Mouse (Mus musculus): ENCODE data around the gene Nostrin. TPM values are rescaled to one million over a fixed set of nuclear protein-coding genes. Genes with fewer than 3 reads are reported as not detected.

Nostrin gene
- polyA plus RNA-seq, 1 experiment from 2014 or later, result 24.1 TPM

DNA sequence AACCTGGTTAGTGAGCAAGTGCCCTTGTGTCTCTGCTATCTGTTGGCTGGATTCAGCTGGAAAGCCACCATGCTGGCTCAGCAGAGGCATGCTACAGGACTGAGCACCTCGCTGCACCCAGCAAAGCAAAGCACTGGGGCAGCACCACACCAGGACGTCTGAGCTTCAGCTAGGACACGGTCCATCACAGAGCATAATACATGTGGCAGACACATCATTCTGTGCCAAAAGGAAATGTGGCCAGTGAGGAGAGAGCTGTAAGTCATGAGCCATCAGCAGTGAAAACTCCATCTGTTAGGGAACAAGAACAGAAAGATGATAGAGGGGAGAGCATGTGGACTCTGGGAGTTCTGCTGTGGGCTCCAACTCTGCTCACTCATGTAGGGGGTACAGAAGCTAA, 19.7 kb upstream of the Nostrin start:
- WGBS (ENCODE audit: missing documents), result 100% methylated on average over 2 of the region's 3 CpGs
- Histone ChIP-seq H3K36me3 (ENCODE audit: inconsistent target) (peaks cover 38% of the 10 kb centered on the region), H3K27ac (no peak overlapping the region), H3K4me3 (ENCODE audit: inconsistent target) (no peak overlapping the region), H3K79me2 (ENCODE audit: inconsistent target) (no peaks in the 10 kb centered on the region)

DNA sequence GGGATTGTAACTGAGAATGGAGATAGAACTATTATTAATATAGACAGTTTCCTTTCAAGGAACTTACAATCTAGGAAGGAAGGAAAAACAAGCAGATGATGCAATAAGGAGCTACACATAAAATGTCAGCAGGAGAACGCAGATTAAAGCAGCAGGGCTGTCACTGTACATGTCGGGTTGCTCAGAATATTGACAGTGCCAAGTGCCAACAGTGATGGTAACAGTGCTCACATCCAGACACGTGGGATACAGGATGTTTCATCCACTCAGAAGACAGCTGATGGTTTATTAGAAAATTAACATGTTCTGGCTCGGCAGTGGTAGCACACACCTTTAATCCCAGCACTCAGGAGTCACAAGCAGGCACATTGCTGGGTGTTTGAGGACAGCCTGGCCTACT, 18.8 kb upstream of the Nostrin start:
- peaks cover 30% of the 10 kb centered on the region for H3K36me3 ChIP-seq (ENCODE audit: inconsistent target)
- WGBS (ENCODE audit: missing documents), result 81% methylated on average over 4 of the region's 4 CpGs
- no peaks in the 10 kb centered on the region for H3K79me2 ChIP-seq (ENCODE audit: inconsistent target)
- no peak overlapping the region for H3K27ac ChIP-seq
- no peak overlapping the region for H3K4me3 ChIP-seq (ENCODE audit: inconsistent target)

DNA sequence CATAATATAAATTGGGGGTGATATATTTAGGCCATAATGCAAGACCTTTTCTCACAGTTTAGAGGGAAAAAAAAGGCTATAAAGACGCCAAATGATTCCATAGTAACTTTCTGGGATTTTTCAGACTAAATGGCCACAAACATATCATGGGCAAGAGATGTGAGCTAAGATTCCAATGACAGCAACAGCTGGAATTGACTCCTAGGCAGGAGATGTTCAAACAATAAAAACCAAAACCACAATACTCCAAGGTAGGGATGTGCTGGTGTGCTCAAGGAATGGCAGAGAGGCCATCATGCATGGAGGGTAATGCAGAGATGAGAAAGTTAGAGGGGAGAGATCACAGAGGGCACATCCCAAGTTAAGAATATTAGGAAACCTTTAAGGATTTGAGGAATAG, 16.6 kb upstream of the Nostrin start:
- Histone ChIP-seq H3K79me2 (ENCODE audit: inconsistent target) (no peaks in the 10 kb centered on the region), H3K36me3 (ENCODE audit: inconsistent target) (peaks cover 8% of the 10 kb centered on the region; the same call in 1 of the 2 replicates), H3K4me3 (ENCODE audit: inconsistent target) (no peak overlapping the region), H3K27ac (no peak overlapping the region)
- 100% methylated on average over 1 of the region's 1 CpGs for WGBS (ENCODE audit: missing documents)

DNA sequence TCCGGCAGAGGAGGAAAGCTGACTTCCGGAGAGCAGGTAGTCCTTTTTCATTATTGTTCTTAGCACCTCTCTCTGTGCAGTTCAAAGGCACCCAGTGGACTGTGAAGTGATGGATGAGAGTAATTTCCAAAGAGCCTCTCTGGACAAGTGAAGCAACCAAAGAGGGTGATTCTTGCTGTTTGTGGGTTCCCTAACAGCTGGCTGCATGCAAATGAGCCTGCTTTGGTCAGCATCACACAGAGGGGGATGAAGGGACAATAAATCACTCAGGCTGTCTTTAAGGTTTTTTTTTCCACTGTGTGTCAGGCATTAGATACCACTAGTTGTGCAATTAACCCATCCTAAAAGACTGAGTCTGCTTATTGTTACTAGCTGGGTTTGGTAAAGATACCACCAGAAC, 15.9 kb upstream of the Nostrin start:
- Histone ChIP-seq H3K36me3 (ENCODE audit: inconsistent target) (0 out of 2 replicates have a peak, but pooled peaks cover under 1% of the 10 kb centered on the region), H3K79me2 (ENCODE audit: inconsistent target) (no peaks in the 10 kb centered on the region), H3K4me3 (ENCODE audit: inconsistent target) (no peak overlapping the region), H3K27ac (no peak overlapping the region)
- 92% methylated on average over 2 of the region's 2 CpGs for WGBS (ENCODE audit: missing documents)

DNA sequence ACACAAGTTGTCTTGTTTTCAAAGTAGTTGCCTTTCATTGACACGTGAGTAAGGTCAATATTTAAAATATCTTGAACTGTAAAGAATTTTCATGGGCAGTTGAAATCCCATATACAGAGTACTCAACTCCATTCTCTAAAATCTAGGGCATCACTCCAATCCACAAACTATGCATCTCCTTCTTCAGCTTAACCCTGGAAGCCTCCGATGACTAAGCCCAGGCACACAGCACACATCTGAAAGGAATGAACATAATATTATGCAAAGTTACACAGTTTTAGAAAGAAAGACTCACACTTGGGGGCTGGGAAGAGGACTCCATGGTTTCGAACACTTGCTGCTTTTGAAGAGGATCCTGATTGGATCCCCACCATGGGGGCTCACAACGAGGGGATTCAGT, 13.9 kb upstream of the Nostrin start:
- H3K4me3 ChIP-seq (ENCODE audit: inconsistent target), result no peak overlapping the region
- WGBS (ENCODE audit: missing documents), result 90% methylated on average over 4 of the region's 4 CpGs

DNA sequence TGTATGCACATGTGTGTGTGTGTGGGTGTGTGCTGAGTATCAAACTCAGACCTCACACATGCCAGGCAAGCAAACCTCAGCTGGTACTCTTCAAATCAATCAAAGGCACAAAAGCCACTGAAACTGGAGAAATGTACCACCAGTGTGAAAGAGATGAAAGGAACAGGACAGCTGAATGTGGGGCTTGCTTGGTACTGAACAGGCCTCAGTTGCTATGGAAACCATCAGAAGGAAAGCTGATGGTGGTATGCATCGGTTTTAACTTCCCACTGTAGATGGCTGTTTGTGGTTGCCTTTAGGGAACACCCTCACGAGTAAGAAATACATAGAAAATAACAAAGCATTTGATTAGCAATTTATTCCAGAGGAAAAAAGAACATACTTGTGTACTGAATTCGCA, 10.2 kb upstream of the Nostrin start:
- no peaks in the 10 kb centered on the region for H3K79me2 ChIP-seq (ENCODE audit: inconsistent target)
- H3K36me3 ChIP-seq (ENCODE audit: inconsistent target), result no peaks in the 10 kb centered on the region
- WGBS (ENCODE audit: missing documents), result 5% methylated on average over 2 of the region's 3 CpGs
- no peak overlapping the region for H3K4me3 ChIP-seq (ENCODE audit: inconsistent target)
- H3K27ac ChIP-seq, result no peak overlapping the region

More for the DNA sequence above, 13.9 kb upstream of the Nostrin start:
- H3K36me3 ChIP-seq (ENCODE audit: inconsistent target), result no peaks in the 10 kb centered on the region
- no peak overlapping the region for H3K27ac ChIP-seq
- no peaks in the 10 kb centered on the region for H3K79me2 ChIP-seq (ENCODE audit: inconsistent target)

DNA sequence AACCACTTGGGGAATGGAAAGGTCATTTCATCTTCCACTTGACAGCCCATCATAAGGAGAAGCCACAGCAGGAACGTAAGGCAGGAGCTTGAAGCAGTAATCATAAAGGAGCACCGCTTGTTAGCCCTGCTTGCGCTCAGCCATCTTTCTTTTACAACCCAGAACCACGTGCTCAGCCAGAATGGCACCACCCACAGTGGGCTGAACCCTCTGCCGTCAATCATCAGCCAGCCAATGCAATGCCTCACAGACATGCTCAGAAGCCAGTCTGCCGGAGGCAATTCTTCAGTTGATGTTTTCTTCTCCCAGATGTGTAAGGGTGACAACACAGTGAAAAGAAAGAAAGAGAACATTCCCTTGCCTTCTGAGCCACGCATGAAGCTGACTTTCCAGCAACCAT, 7.3 kb upstream of the Nostrin start:
- H3K27ac ChIP-seq, result peak overlapping the region; percentile 39
- H3K79me2 ChIP-seq (ENCODE audit: inconsistent target), result no peaks in the 10 kb centered on the region
- no peak overlapping the region for H3K4me3 ChIP-seq (ENCODE audit: inconsistent target)
- H3K36me3 ChIP-seq (ENCODE audit: inconsistent target), result no peaks in the 10 kb centered on the region
- WGBS (ENCODE audit: missing documents), result 77% methylated on average over 7 of the region's 7 CpGs

DNA sequence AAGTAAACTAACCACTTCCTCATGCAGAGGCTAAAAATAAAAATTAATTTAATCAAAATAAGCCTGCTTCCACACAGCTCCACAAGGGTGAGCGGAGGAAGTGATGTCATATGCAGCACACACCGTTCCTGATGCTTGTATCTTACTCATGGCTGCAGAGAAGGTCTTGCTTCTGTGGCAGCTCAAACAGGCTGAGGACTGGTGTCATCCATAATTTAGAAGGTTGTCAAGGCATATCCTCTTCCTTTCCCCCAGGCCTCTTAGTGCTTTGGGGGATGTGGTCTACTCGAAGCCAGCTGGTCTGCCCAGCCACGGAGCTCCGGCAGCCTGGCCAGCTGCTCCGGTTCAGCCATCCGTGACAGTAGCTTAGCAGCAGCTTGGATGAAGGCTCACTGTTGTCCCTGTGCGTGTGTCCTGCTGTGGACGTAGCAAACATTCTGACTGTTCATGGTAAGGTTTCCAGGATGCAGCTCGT, 6.6 kb upstream of the Nostrin start:
- 14% methylated on average over 10 of the region's 10 CpGs for WGBS (ENCODE audit: missing documents)
- no peak overlapping the region; the same call in 1 of the 2 replicates for H3K4me3 ChIP-seq (ENCODE audit: inconsistent target)
- H3K27ac ChIP-seq, result peak overlapping the region; percentile 39

DNA sequence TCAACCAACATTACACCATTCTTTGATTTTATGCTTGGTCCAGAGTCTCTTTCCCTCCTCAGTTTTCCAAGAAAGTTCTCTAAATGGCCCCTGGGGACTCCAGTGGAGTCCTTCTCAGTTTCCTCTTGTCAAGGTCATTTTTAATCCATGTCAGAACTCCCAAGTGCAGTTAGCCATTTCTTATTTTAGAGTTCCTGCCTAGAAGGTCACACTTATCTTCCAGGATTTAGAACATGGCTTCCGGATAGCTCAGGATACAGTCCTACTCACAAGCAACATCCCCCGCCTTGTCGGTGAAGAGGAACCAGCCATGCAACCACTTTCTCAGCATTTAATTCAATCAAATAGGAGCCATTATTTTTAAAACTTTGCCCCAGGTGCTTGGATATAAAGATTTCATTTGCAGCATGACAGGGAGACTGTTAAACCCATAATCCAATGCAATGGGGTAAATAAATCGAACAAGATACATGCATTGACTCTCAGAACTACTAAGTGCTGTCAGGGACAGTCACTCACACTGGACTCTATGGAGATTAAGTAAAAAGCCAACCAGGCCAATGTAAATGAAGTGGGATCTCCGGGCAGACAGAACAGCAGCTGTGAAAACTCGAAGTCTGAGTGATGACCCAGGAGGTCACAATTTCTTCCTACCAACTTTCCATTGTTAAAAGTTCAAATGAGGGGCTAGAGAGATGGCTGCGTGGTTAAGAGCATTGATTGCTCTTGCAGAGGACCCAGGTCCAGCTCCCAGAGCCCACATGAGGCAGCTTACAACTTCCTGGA, 6.0 kb upstream of the Nostrin start:
- H3K36me3 ChIP-seq (ENCODE audit: inconsistent target), result no peaks in the 10 kb centered on the region
- 84% methylated on average over 7 of the region's 7 CpGs for WGBS (ENCODE audit: missing documents)
- H3K79me2 ChIP-seq (ENCODE audit: inconsistent target), result no peaks in the 10 kb centered on the region
- H3K4me3 ChIP-seq (ENCODE audit: inconsistent target), result no peak overlapping the region
- H3K27ac ChIP-seq, result peak overlapping the region; percentile 39

More for the DNA sequence above, 6.6 kb upstream of the Nostrin start:
- H3K36me3 ChIP-seq (ENCODE audit: inconsistent target), result no peaks in the 10 kb centered on the region
- H3K79me2 ChIP-seq (ENCODE audit: inconsistent target), result no peaks in the 10 kb centered on the region

DNA sequence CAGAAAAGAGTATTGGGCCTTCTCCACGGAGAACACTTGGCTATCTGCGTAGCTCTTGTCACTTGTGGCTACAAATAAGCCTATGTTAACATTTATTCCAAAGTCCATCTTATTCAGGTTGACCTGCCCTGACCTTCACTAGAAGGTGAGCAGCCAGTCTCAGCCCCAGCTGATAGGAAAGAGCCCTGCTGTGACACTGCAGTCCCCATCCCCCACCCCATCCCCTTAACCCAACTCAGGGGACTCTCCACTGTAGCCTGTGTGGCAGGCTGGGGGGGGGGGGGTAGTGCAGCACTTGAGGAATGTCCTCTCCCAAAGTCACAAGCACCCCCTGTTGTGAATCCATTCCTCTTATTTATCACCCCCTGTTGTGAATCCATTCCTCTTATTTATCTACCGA, 3.6 kb upstream of the Nostrin start:
- Histone ChIP-seq H3K79me2 (ENCODE audit: inconsistent target) (peaks cover 9% of the 10 kb centered on the region), H3K27ac (no peak overlapping the region), H3K36me3 (ENCODE audit: inconsistent target) (no peaks in the 10 kb centered on the region), H3K4me3 (ENCODE audit: inconsistent target) (no peak overlapping the region)
- WGBS (ENCODE audit: missing documents), result 97% methylated on average over 3 of the region's 3 CpGs

DNA sequence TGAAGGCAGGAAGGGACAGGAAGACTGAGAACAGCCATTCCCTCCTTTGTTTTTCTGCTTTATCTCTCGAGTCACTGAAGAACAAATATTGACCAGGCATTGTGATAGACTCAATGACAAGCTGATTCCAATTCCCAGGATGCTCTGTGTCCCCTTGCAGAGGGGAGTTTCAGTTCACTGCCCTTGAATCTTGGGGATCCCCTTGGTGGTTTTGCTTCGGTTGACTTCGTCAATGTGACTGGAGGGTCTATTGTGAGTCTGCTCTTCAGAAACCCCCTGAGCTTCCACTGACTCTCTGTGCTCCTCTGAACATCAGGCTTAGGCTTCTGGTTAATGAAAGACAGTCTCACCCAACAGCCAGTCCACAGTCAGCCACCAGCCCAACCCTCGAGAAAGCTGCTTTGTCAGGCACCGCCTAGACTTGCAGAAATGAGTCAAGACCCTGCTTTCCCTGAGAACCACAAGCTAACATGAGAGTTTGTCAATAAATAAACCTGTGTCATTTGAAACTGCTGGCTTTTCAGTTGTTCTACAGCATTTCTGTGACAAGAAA, 3.0 kb upstream of the Nostrin start:
- Histone ChIP-seq H3K4me3 (ENCODE audit: inconsistent target) (no peak overlapping the region), H3K79me2 (ENCODE audit: inconsistent target) (peaks cover 14% of the 10 kb centered on the region), H3K36me3 (ENCODE audit: inconsistent target) (no peaks in the 10 kb centered on the region), H3K27ac (no peak overlapping the region)
- 91% methylated on average over 5 of the region's 5 CpGs for WGBS (ENCODE audit: missing documents)

DNA sequence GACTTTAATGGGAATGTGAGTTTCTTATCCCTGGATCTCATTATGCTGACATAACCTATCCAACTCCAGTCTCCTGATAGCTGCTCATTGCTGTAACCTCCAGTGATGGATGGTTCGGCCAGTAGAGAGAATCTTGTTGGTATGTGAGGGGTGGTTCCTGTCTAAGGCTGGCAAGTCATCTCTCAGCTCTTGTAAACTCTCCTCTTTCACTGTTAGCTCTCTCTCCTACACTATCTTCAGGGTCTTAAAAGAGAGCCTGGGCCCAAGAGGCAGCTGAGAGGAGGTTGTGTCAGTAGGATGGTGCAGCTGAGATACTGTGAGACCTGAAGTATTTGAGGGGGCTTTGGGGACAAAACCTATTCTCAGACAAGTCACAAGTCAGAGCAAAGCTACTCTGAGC, 1.4 kb upstream of the Nostrin start:
- Histone ChIP-seq H3K79me2 (ENCODE audit: inconsistent target) (peaks cover 22% of the 10 kb centered on the region), H3K27ac (no peak overlapping the region), H3K4me3 (ENCODE audit: inconsistent target) (no peak overlapping the region), H3K36me3 (ENCODE audit: inconsistent target) (no peaks in the 10 kb centered on the region)
- WGBS (ENCODE audit: missing documents), result 92% methylated on average over 1 of the region's 1 CpGs

DNA sequence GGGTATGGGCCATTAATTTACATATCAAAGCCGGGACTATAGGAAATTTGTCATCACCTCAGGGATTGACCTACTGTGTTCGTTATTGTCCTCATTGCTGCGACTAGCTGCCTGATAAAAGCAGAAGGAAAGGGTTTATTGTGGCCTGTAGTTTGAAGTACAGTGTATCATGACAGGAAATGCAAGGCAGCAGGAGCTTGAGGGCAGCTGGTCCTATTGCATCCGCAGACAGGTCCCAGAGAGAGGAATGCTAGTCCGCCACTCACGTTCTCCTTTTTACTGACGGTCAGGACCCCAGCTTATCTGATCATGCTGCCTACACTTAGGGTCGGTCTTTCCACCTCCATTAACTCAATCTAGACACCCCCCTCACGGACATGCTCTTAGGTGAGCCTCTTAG, 663 bp upstream of the Nostrin start:
- H3K36me3 ChIP-seq (ENCODE audit: inconsistent target), result no peaks in the 10 kb centered on the region
- WGBS (ENCODE audit: missing documents), result 45% methylated on average over 9 of the region's 9 CpGs
- no peak overlapping the region for H3K27ac ChIP-seq
- no peak overlapping the region for H3K4me3 ChIP-seq (ENCODE audit: inconsistent target)
- H3K79me2 ChIP-seq (ENCODE audit: inconsistent target), result peaks cover 22% of the 10 kb centered on the region

DNA sequence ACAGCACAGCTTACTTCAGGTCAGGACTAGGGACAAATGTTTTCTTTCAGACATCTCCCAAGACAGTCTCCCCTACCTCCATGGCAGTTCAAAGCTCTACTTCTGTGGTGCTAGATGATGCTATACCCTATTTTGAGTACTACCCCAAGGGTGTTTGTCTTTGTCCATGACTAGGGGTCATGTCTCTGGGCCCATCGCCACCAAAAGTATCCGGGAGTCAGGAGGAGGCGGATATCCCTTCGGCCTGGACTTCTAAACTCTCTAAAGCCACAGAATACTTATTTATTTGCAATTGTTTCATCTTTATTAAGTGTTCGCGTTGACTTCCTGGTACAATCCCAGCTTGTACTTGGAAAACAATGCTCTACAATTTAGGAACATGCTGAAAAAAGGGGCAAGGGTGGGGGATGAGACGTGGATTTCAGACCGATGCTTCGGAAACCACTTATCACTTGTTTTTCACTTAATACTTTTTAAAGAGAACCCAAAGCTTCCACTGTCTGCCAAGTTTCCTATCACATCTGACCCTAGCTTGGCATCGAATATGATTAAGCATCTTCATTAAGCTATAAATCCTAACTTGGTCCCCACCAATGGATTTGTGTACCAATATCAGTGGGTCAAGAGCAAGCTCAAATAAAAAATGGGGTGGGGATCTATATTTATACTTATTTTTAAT, 1.9 kb downstream of the Nostrin start:
- WGBS (ENCODE audit: missing documents), result 90% methylated on average over 10 of the region's 10 CpGs
- H3K36me3 ChIP-seq (ENCODE audit: inconsistent target), result no peaks in the 10 kb centered on the region
- no peak overlapping the region for H3K27ac ChIP-seq
- no peak overlapping the region for H3K4me3 ChIP-seq (ENCODE audit: inconsistent target)
- H3K79me2 ChIP-seq (ENCODE audit: inconsistent target), result peaks cover 22% of the 10 kb centered on the region

DNA sequence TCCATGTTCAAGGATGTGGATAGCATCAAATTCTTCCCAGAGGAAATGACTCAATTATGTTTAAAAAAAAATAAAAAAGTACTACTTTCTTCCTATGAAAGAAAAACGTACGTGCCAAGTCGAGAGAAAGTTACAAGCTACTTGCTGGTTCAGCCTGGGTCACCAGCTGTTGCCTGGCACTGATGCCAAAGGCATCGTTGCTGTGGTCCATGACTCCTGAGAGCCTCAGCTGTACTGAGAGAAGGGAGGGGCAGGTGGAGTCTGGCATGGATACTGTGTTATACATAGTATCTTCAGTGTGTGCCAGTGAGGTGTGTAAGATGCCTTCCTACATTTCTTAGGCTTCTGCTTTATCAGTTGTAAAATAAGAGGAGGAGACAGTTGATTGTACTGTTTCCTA, 3.2 kb downstream of the Nostrin start:
- Histone ChIP-seq H3K27ac (no peak overlapping the region), H3K36me3 (ENCODE audit: inconsistent target) (no peaks in the 10 kb centered on the region), H3K79me2 (ENCODE audit: inconsistent target) (peaks cover 22% of the 10 kb centered on the region), H3K4me3 (ENCODE audit: inconsistent target) (no peak overlapping the region)
- 61% methylated on average over 4 of the region's 4 CpGs for WGBS (ENCODE audit: missing documents)
